Mouse (Mus musculus): ENCODE measurements around the gene Gm3893. TPM values are rescaled to one million over a fixed set of nuclear protein-coding genes. Genes with fewer than 3 reads are reported as not detected.
"Not testable (repeated sequence)": the region's sequence is repeated elsewhere in the genome, so short reads cannot be mapped to it uniquely, and the experiment has no call there.

Gm3893 gene
- not detected in 2 replicates for polyA plus RNA-seq (2014; fragmentation: Nextera tagmentation; extraction: Ambion mirVana)

GRCm38 (mm10) chr4:42090907-42091306 lies at the start of gene Gm3893:
Gene Gm3893, plus strand, starts transcription at chr4:42091207.
- no CpG with 5 or more reads among the region's 2 CpGs for WGBS
- not testable (repeated sequence) for H3K27ac ChIP-seq (ENCODE audit: low read depth)

GRCm38 (mm10) chr4:42114517-42114916 lies 23.5 kb downstream of the Gm3893 start, which contains the start of gene Gm13304:
Gene Gm13304, plus strand, starts transcription at chr4:42114817.
- ATAC-seq (ENCODE audit: insufficient read depth); H3K36me3 ChIP-seq (ENCODE audit: insufficient read depth); H3K27me3 ChIP-seq (ENCODE audit: insufficient read depth, low read length); H3K9ac ChIP-seq; H3K27ac ChIP-seq (ENCODE audit: low read depth); DNase-seq; H3K4me2 ChIP-seq; H3K4me3 ChIP-seq (ENCODE audit: low read depth, low read length); H3K4me1 ChIP-seq (ENCODE audit: insufficient read depth); H3K9me3 ChIP-seq (ENCODE audit: low read depth, low read length): not testable (repeated sequence)
- no CpG with 5 or more reads among the region's 5 CpGs for WGBS

More at GRCm38 (mm10) chr4:42090907-42091306, at the start of gene Gm3893:
- H3K4me1 ChIP-seq (ENCODE audit: insufficient read depth); H3K9ac ChIP-seq; H3K9me3 ChIP-seq (ENCODE audit: low read depth, low read length); H3K27me3 ChIP-seq (ENCODE audit: insufficient read depth, low read length); H3K4me2 ChIP-seq; H3K36me3 ChIP-seq (ENCODE audit: insufficient read depth); H3K4me3 ChIP-seq (ENCODE audit: low read depth, low read length); DNase-seq; ATAC-seq (ENCODE audit: insufficient read depth): not testable (repeated sequence)

Other genes starting within 250 kb of the Gm3893 start
- gene Gm21541, start 187.6 kb upstream of the Gm3893 start, polyA plus RNA-seq (2014; fragmentation: Nextera tagmentation; extraction: Ambion mirVana): 34.1 and 34.8 TPM in 2 replicates
- gene Gm20878, start 149.6 kb upstream of the Gm3893 start, polyA plus RNA-seq (2014; fragmentation: Nextera tagmentation; extraction: Ambion mirVana): 0.87 and 0.88 TPM in 2 replicates
- 0.11 TPM in 1 of 2 replicates, not detected in the other for gene Fam205a4, start 125.1 kb upstream of the Gm3893 start, polyA plus RNA-seq (2014; fragmentation: Nextera tagmentation; extraction: Ambion mirVana)
- not detected in 2 replicates for gene Gm21093, start 56.5 kb upstream of the Gm3893 start, polyA plus RNA-seq (2014; fragmentation: Nextera tagmentation; extraction: Ambion mirVana)
- 2.5 TPM in 1 of 2 replicates, not detected in the other for gene Gm13304, start 23.6 kb downstream of the Gm3893 start, polyA plus RNA-seq (2014; fragmentation: Nextera tagmentation; extraction: Ambion mirVana)
- gene Gm13306, start 62.2 kb downstream of the Gm3893 start, polyA plus RNA-seq (2014; fragmentation: Nextera tagmentation; extraction: Ambion mirVana): not detected in 2 replicates
- gene Gm13305, start 77.4 kb downstream of the Gm3893 start, polyA plus RNA-seq (2014; fragmentation: Nextera tagmentation; extraction: Ambion mirVana): not detected in 2 replicates
- gene Gm10600, start 149.4 kb downstream of the Gm3893 start, polyA plus RNA-seq (2014; fragmentation: Nextera tagmentation; extraction: Ambion mirVana): not detected in 2 replicates
- gene Ccl21b, start 164.6 kb downstream of the Gm3893 start, polyA plus RNA-seq (2014; fragmentation: Nextera tagmentation; extraction: Ambion mirVana): 0.61 and 2.1 TPM in 2 replicates
- not detected in 2 replicates for gene Gm21953, start 203.1 kb downstream of the Gm3893 start, polyA plus RNA-seq (2014; fragmentation: Nextera tagmentation; extraction: Ambion mirVana)
- 0.16 TPM in 1 of 2 replicates, not detected in the other for gene Fam205a3, start 227.1 kb downstream of the Gm3893 start, polyA plus RNA-seq (2014; fragmentation: Nextera tagmentation; extraction: Ambion mirVana)